Mouse (Mus musculus) myocyte (in vitro differentiated cells): ENCODE measurements around the gene Wdr27.

Source experiments
- CEBPB ChIP-seq: IDR thresholded peaks from 2 replicates; pipeline ENCODE4 v1.6.1; 2011; ENCODE audit warnings: mild to moderate bottlenecking, moderate library complexity; ENCODE audit not compliant: poor library complexity, insufficient read depth, severe bottlenecking
- MAX ChIP-seq: IDR thresholded peaks from one replicate; pipeline ENCODE4 v1.6.1; 2011; ENCODE audit warnings: low read depth, mild to moderate bottlenecking, control low read depth
- POLR2A ChIP-seq: IDR thresholded peaks from one replicate; pipeline ENCODE4 v1.6.1; 2011; ENCODE audit warnings: low read depth, mild to moderate bottlenecking, control low read depth, moderate library complexity; ENCODE audit not compliant: insufficient read length
- POLR2AphosphoS2 ChIP-seq: IDR thresholded peaks from one replicate; pipeline ENCODE4 v1.6.1; 2011; ENCODE audit warnings: low read depth, control low read depth; ENCODE audit not compliant: insufficient read length
- TCF12 ChIP-seq: IDR thresholded peaks from one replicate; pipeline ENCODE4 v1.6.1; 2011; ENCODE audit warnings: mild to moderate bottlenecking, control low read depth; ENCODE audit not compliant: poor library complexity, insufficient read depth, severe bottlenecking
- TCF3 ChIP-seq: IDR thresholded peaks from one replicate; pipeline ENCODE4 v1.6.1; 2011; ENCODE audit warnings: low read depth, control low read depth; ENCODE audit not compliant: insufficient read length
- USF1 ChIP-seq: IDR thresholded peaks from one replicate; pipeline ENCODE4 v1.6.1; 2011; ENCODE audit warnings: low read depth, mild to moderate bottlenecking, control low read depth, moderate library complexity

- TF ChIP-seq POLR2AphosphoS2 (no peak), TCF12 (no peak), POLR2A (no peak), MAX (no peak), USF1 (no peak), TCF3 (no peak), CEBPB (no peak)
Measured at GRCm38 (mm10) chr17:14815304-14815703, 127.7 kb downstream of the Wdr27 start.
